Mouse (Mus musculus): Measurements from ENCODE around the gene Filip1. TPM values are rescaled to one million over a fixed set of nuclear protein-coding genes. Genes with fewer than 3 reads are reported as not detected.

Filip1 gene
- polyA plus RNA-seq, 1 experiment from 2014 or later = 0.27 TPM

DNA sequence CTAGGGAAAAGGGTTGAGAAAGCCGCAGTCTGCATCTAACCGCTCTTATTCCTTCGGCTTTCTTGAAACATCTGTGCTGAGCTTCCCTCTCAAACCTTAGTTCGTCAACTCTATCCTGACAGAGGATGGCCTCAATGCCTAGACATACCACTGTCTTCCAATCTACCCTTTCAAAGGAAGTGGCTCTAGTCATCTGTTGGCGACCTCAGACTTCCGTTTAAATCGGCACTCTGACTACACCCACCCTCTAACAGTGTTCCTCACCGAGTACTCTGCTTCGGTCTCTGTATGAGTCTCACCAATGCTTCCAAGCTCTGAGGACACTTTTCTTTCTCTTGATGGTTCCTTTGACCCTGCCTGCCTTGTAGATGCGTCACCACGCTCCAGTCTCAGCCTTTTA is 196.6 kb downstream of the Filip1 start:
- Histone ChIP-seq H3K27ac (no peak overlapping the region), H3K27me3 (no peaks in the 10 kb centered on the region), H3K4me2 (no peak overlapping the region), H3K4me3 (replicated peaks) (no peak overlapping the region), H3K9me3 (replicated peaks) (no peaks in the 10 kb centered on the region), H3K36me3 (no peaks in the 10 kb centered on the region), H3K9ac (no peak overlapping the region), H3K4me1 (replicated peaks) (no peaks in the 10 kb centered on the region)
- ATAC-seq (ENCODE audit: low read depth) (no peak), DNase-seq (no peak)
- whole genome bisulfite sequencing (ENCODE audit: insufficient replicate concordance) = 37% methylated on average over 11 of the region's 11 CpGs

DNA sequence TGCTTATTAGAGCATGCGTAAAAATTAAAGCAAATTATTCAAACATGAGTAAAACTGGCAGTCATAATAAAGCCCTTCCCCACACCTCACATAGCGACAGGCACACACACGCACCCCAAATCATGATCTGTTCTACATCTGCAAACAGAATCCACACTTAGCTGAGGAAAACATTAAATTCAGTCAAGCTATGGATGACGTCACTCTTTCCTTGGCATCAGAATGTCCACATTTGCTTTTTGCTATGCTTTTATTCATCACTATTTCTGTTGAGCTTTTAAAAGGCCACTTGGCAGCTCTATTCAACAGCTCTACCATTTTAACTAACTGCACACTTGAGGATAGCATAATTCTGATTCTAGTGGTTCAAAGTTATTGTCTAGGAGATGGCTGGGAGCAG is 198.1 kb downstream of the Filip1 start:
- H3K4me3 ChIP-seq (replicated peaks) = no peak overlapping the region
- H3K36me3 ChIP-seq = no peaks in the 10 kb centered on the region
- H3K27ac ChIP-seq = no peak overlapping the region
- no peaks in the 10 kb centered on the region for H3K9me3 ChIP-seq (replicated peaks)
- no peak for ATAC-seq (ENCODE audit: low read depth)
- 76% methylated on average over 4 of the region's 4 CpGs for WGBS (ENCODE audit: insufficient replicate concordance)
- H3K4me2 ChIP-seq = no peak overlapping the region
- no peak overlapping the region for H3K9ac ChIP-seq
- H3K27me3 ChIP-seq = no peaks in the 10 kb centered on the region
- DNase-seq = no peak
- H3K4me1 ChIP-seq (replicated peaks) = peaks cover 3% of the 10 kb centered on the region; the same call in 1 of the 2 replicates

DNA sequence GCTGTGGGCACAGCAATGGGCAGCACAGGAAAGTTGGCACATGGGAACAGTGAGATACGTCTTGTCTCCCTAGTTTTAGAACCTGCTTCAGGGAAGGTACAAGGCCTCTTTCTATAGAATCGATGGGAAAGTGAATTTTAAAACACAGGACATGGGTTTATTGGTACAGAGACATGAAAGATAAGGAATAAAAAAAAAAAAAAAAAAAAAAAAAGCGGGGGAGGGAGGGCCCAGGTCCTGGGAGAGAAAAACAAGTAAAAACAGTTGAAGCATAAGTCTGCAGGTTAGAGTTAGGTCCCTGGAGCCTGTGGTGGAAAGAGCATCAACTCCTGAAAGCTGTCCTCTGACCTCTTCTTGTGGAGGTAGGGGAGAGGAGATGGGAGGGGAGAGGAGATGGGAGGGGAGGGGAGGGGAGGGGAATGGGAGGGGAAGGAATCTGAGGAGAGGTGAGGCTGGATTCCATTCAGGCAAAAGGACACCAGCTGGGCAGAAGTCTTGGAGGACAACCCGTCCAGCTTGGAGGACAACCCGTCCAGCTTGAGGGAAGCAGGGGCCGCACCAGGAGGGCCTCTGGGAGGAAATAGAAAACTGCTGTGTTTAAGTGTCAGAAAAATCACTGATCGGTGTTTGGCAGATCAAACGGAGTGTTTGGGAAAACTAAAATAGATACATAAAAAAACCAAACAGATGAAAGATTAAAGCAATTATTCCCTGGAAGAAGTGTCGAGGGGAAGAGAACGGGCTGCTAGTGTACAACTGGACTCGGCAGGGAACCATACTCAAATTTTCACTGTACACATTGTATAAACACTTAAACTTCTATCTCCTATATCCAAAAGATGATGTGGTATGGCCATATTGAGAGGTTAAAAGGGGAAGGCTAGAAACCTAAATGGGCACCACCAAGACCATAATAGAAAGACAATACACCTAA is 201.4 kb downstream of the Filip1 start:
- Histone ChIP-seq H3K27ac (no peak overlapping the region), H3K9ac (no peak overlapping the region), H3K27me3 (no peaks in the 10 kb centered on the region), H3K36me3 (no peaks in the 10 kb centered on the region), H3K4me2 (no peak overlapping the region), H3K4me1 (replicated peaks) (peaks cover 3% of the 10 kb centered on the region; the same call in 1 of the 2 replicates), H3K4me3 (replicated peaks) (no peak overlapping the region), H3K9me3 (replicated peaks) (no peaks in the 10 kb centered on the region)
- no peak for ATAC-seq (ENCODE audit: low read depth)
- no peak for DNase-seq
- 60% methylated on average over 10 of the region's 11 CpGs for WGBS (ENCODE audit: insufficient replicate concordance)

DNA sequence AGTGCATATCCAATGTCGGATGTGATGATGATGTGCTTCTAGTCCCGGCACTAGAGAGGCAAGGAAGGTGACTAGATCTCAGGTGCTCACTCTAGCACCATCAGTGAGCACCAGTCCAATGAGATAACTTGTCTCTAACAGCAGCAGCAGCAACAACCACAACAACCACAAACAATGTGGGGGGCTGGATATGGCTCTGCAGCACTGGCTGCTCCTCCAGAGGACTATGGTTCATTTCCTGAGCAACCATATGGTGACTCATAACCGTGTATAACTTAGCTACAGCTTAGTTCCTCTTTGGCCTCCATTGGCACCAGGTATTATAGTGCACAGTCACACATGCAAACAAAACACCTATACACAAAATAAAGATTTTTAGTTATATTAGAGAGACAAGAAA is 202.1 kb downstream of the Filip1 start:
- WGBS (ENCODE audit: insufficient replicate concordance) = 13% methylated on average over 3 of the region's 3 CpGs
- ATAC-seq (ENCODE audit: low read depth) = peak; percentile 65
- Histone ChIP-seq H3K9me3 (replicated peaks) (no peaks in the 10 kb centered on the region), H3K27me3 (no peaks in the 10 kb centered on the region), H3K4me2 (no peak overlapping the region), H3K27ac (no peak overlapping the region), H3K4me3 (replicated peaks) (no peak overlapping the region), H3K4me1 (replicated peaks) (peaks cover 3% of the 10 kb centered on the region; the same call in 1 of the 2 replicates), H3K9ac (no peak overlapping the region), H3K36me3 (no peaks in the 10 kb centered on the region)
- DNase-seq = no peak

DNA sequence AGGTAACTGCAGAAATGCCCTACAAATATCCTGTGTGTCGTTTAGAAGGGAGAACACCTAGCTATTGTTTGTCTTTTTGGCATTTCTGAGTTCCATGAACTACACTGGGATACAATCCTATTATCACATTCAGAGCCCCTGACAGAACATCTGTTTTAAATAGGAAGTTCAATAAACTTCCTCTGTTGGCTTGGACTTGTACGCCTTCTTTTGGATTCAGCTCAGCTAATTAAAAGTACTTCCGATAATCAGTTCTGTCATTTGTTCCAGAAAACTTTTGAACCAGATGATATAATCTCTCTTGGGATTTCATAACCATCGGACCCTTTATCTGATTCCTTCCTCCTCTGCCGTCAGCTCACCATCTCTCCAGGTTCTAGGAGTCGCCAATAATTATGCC is 203.2 kb downstream of the Filip1 start:
- DNase-seq (no peak), ATAC-seq (ENCODE audit: low read depth) (no peak)
- no peak overlapping the region for H3K4me3 ChIP-seq (replicated peaks)
- H3K9me3 ChIP-seq (replicated peaks) = no peaks in the 10 kb centered on the region
- H3K36me3 ChIP-seq = no peaks in the 10 kb centered on the region
- H3K27me3 ChIP-seq = no peaks in the 10 kb centered on the region
- H3K4me1 ChIP-seq (replicated peaks) = peaks cover 3% of the 10 kb centered on the region; the same call in 1 of the 2 replicates
- 53% methylated on average over 6 of the region's 6 CpGs for WGBS (ENCODE audit: insufficient replicate concordance)
- no peak overlapping the region for H3K4me2 ChIP-seq
- no peak overlapping the region for H3K9ac ChIP-seq
- no peak overlapping the region for H3K27ac ChIP-seq

DNA sequence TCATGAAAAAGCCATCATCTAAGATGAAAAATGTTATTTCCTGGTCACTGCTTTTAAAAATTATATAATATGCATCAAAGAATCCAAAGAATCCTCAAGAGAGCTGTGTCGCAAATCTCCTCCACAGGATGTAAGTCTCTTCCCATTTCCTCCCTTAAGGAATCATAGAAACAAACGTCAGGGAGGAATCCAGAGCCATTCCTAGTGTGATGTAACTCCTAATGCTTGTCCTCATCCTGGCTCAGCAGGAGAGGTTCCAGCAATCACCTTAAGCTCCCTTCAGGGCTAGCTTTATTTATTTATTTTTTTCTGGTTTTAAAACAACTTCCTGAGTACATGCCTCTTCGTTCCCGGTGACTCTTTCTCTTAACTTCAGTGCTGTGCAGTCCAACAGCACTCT is 205.5 kb downstream of the Filip1 start:
- no peak for ATAC-seq (ENCODE audit: low read depth)
- Histone ChIP-seq H3K36me3 (no peaks in the 10 kb centered on the region), H3K4me1 (replicated peaks) (peaks cover 3% of the 10 kb centered on the region; the same call in 1 of the 2 replicates), H3K4me2 (no peak overlapping the region), H3K9me3 (replicated peaks) (no peaks in the 10 kb centered on the region), H3K27me3 (no peaks in the 10 kb centered on the region), H3K9ac (no peak overlapping the region), H3K4me3 (replicated peaks) (no peak overlapping the region), H3K27ac (no peak overlapping the region)
- WGBS (ENCODE audit: insufficient replicate concordance) = 30% methylated on average over 4 of the region's 4 CpGs
- DNase-seq = no peak

DNA sequence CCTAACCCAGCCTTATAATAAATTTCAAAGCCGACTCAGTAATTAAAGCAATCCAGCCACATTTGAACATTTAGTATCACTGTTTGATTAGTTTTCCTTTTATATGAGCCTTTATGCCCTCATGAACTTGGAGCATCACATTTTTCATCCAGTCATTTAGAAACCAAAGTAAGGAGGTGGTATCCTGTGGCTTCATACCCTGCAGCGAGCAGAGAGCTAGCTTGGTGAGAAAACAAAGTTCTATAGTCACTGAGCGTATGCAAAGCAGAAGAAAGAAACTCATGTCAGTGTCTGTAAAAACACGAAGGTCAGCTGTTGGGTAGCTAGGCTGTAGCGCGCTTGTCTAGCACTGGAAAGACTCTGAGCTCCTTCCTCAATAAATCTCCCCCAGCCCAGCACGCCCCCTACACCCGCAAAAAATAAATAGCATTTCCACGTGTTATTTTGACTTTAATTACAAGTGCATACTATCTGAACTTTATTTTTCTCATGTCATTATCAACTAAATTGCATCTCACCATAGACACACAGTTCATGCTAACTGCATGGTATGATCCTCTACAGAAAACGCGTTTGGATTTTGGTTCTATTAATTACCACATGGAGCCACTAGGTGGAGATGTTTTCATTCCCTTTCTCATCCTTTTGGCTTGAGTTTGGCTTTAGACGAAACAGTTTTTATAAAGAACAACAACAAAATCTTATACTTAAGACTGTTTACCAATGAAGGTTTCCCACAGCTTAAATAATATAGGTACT is 206.2 kb downstream of the Filip1 start:
- no peaks in the 10 kb centered on the region for H3K36me3 ChIP-seq
- H3K9ac ChIP-seq = no peak overlapping the region
- no peak for ATAC-seq (ENCODE audit: low read depth)
- H3K4me3 ChIP-seq (replicated peaks) = no peak overlapping the region
- no peaks in the 10 kb centered on the region for H3K9me3 ChIP-seq (replicated peaks)
- no peak overlapping the region for H3K4me2 ChIP-seq
- H3K27me3 ChIP-seq = no peaks in the 10 kb centered on the region
- 40% methylated on average over 12 of the region's 12 CpGs for WGBS (ENCODE audit: insufficient replicate concordance)
- no peak overlapping the region for H3K27ac ChIP-seq
- H3K4me1 ChIP-seq (replicated peaks) = peaks cover 3% of the 10 kb centered on the region; the same call in 1 of the 2 replicates
- no peak for DNase-seq

DNA sequence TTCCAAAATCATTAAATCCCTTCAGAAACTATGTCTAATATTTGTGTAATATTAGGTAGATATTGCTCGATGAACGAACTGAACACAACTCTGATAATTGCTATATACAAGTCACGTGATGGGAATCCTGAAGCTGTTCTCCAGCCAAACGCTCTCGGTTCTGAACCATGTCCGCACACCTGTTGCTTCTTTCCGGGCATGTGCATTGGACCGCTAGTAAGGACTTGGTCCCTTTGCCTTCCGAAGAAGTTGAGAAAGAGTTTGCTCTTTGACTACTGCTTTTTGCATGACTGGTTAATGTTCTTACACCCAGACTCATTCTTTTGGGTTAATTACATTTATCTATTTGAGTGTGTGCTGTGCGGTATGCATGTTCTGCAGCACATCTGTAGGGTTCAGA is 207.2 kb downstream of the Filip1 start:
- Histone ChIP-seq H3K4me3 (replicated peaks) (no peak overlapping the region), H3K27me3 (no peaks in the 10 kb centered on the region), H3K9ac (no peak overlapping the region), H3K9me3 (replicated peaks) (no peaks in the 10 kb centered on the region), H3K4me1 (replicated peaks) (peaks cover 3% of the 10 kb centered on the region; the same call in 1 of the 2 replicates), H3K4me2 (no peak overlapping the region), H3K36me3 (no peaks in the 10 kb centered on the region), H3K27ac (no peak overlapping the region)
- DNase-seq (no peak), ATAC-seq (ENCODE audit: low read depth) (no peak)
- 83% methylated on average over 10 of the region's 10 CpGs for WGBS (ENCODE audit: insufficient replicate concordance)

DNA sequence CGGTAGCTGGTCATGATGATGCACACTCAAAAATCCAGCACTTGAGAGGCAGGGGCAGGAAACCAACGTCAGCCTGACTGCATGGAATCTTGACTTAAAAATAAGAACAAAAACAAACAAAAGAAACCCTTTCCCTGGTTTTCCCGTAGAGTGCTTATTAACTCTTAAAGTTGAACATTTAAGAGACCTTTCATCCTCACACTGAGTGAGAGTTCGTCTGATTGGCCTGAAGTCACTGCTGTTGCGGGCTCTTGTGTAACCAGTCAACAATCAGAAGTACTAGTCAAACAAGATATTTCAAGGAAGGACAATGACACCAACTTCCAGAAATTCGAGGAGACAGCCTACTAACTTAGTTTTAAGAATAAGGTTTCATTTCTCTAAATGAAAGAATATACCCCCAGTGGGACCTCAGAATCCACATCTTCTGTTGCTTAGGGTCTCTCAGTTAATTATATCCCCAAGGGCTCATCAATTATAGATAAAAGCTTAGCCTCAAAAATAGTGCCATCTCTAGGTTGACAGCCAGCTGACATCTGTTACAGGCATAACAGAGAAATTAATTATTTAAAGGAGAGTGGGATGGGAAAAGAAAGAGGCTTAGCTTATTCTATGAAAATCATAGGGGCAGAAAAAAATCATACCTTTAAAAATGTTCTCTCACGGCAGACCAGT is 216.1 kb downstream of the Filip1 start:
- H3K36me3 ChIP-seq = no peaks in the 10 kb centered on the region
- no peaks in the 10 kb centered on the region for H3K9me3 ChIP-seq (replicated peaks)
- no peak overlapping the region for H3K9ac ChIP-seq
- WGBS (ENCODE audit: insufficient replicate concordance) = 59% methylated on average over 7 of the region's 7 CpGs
- H3K4me3 ChIP-seq (replicated peaks) = no peak overlapping the region
- DNase-seq = no peak
- H3K4me2 ChIP-seq = no peak overlapping the region
- H3K4me1 ChIP-seq (replicated peaks) = peaks cover 17% of the 10 kb centered on the region
- no peaks in the 10 kb centered on the region for H3K27me3 ChIP-seq
- ATAC-seq (ENCODE audit: low read depth) = no peak
- no peak overlapping the region for H3K27ac ChIP-seq

DNA sequence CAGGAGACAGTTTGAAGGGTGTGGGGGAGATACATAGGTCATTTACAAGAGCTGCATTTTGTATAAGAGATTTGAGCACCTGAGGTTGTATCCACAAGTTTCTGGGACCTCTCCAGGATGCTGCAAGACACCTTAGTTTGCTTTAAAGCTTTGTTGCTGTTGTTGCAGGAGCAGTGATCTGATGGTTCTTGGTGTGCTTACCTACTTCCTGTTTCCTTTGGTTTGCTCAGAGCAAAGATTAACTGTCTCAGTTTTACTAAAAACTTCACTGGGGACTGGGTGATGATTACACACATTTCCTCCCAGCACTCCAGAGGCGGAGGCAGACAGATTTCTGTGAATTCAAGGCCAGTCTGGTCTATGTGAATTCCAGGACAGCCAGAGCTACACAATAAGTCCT is 217.6 kb downstream of the Filip1 start:
- Histone ChIP-seq H3K27ac (no peak overlapping the region), H3K27me3 (no peaks in the 10 kb centered on the region), H3K4me3 (replicated peaks) (no peak overlapping the region), H3K4me2 (no peak overlapping the region), H3K9ac (no peak overlapping the region), H3K4me1 (replicated peaks) (peaks cover 25% of the 10 kb centered on the region), H3K9me3 (replicated peaks) (no peaks in the 10 kb centered on the region), H3K36me3 (no peaks in the 10 kb centered on the region)
- ATAC-seq (ENCODE audit: low read depth) = no peak
- DNase-seq = no peak
- WGBS (ENCODE audit: insufficient replicate concordance) = 39% methylated on average over 1 of the region's 1 CpGs

Data from liver, embryonic 13.5 days (tissue).